In genomic region chr3:149092649-149093048, GRCm38 (mm10) we compare ENCODE assay signal across 12 mouse cellular contexts.
A peak's percentile ranks its signal among the peaks of the same experiment; 100 is the strongest.
DNase-seq lines count a peak whose midpoint lies in the region; ATAC-seq and TF ChIP-seq lines count a peak whose summit lies in the region.
"Had no signal": no experiment of that assay in that cellular context is flagged by ENCODE, and none has a peak within 500 bp of the region (broad histone marks: within the 10 kb centered on the region; RNA-seq: fewer than 3 reads in every experiment).

No protein-coding gene starts in this region.

- DNase-seq in hindbrain, embryonic 10.5 days (ENCODE audit: low spot score): peak; percentile 45
- DNase-seq in neural tube, embryonic 11.5 days (ENCODE audit: low spot score): peak; percentile 43
- DNase-seq in neural tube, embryonic 10.5 days (ENCODE audit: extremely low spot score, low spot score): no peak
- DNase-seq in hindbrain, postnatal 0 days (ENCODE audit: low spot score): peak; percentile 14
- DNase-seq in spleen, postnatal 10 days (ENCODE audit: low spot score in 2 of 2): no peak
- no peak for DNase-seq in right cerebral cortex, adult 18-20 months
- no peak for DNase-seq in ovary, adult 18-20 months (ENCODE audit: low spot score)
- DNase-seq: cerebellum, adult 11-12 months; thymus, adult 18-20 months had no signal

- H3K9me3 ChIP-seq in hindbrain, embryonic 10.5 days: no peaks in the 10 kb centered on the region
- H3K9me3 ChIP-seq in hindbrain, embryonic 16.5 days (ENCODE audit: control insufficient read depth, low read length): no peaks in the 10 kb centered on the region
- no peaks in the 10 kb centered on the region for H3K9me3 ChIP-seq in neural tube, embryonic 11.5 days (ENCODE audit: control insufficient read depth, low read length)
- H3K9me3 ChIP-seq in hindbrain, postnatal 0 days (ENCODE audit: low read length): no peaks in the 10 kb centered on the region

- peaks cover 8% of the 10 kb centered on the region; the same call in 1 of the 2 replicates for H3K27me3 ChIP-seq in hindbrain, embryonic 10.5 days (ENCODE audit: insufficient read depth, poor library complexity, severe bottlenecking)
- H3K27me3 ChIP-seq in hindbrain, embryonic 16.5 days (replicated peaks; ENCODE audit: control insufficient read depth, insufficient read depth, low read length): no peaks in the 10 kb centered on the region; the same call in 1 of the 2 replicates
- no peaks in the 10 kb centered on the region for H3K27me3 ChIP-seq in neural tube, embryonic 11.5 days (ENCODE audit: control insufficient read depth, insufficient read depth, low read length)
- no peaks in the 10 kb centered on the region for H3K27me3 ChIP-seq in hindbrain, postnatal 0 days (ENCODE audit: insufficient read depth, low read length)
- H3K27me3 ChIP-seq: CH12.LX had no signal

- 9% methylated on average over 5 of the region's 5 CpGs for WGBS in hindbrain, embryonic 10.5 days
- 6% methylated on average over 5 of the region's 5 CpGs for WGBS in hindbrain, embryonic 16.5 days
- WGBS in neural tube, embryonic 11.5 days: 2% methylated on average over 5 of the region's 5 CpGs
- WGBS in hindbrain, postnatal 0 days: 27% methylated on average over 5 of the region's 5 CpGs

- ATAC-seq in hindbrain, embryonic 16.5 days: no peak
- ATAC-seq in neural tube, embryonic 11.5 days (ENCODE audit: insufficient read depth, low FRiP score, low TSS enrichment): no peak
- no peak for ATAC-seq in hindbrain, postnatal 0 days
- ATAC-seq: activated CD4-positive, CD25-positive, alpha-beta regulatory T cell, adult 4 months had no signal

- H3K9ac ChIP-seq in hindbrain, embryonic 16.5 days (ENCODE audit: low read depth, low read length): no peak overlapping the region
- no peak overlapping the region for H3K9ac ChIP-seq in neural tube, embryonic 11.5 days (ENCODE audit: low read length)
- H3K9ac ChIP-seq in hindbrain, postnatal 0 days (replicated peaks; ENCODE audit: low read length): no peak overlapping the region

- no peak for TF ChIP-seq CTCF in hindbrain, postnatal 0 days (IDR thresholded peaks at IDR 0.05; ENCODE audit: low read depth)

- no peak overlapping the region; the same call in 1 of the 2 replicates for H3K4me2 ChIP-seq in hindbrain, embryonic 16.5 days (ENCODE audit: low read length)
- no peak overlapping the region for H3K4me2 ChIP-seq in neural tube, embryonic 11.5 days (ENCODE audit: low read depth)
- no peak overlapping the region for H3K4me2 ChIP-seq in hindbrain, postnatal 0 days (ENCODE audit: low read depth, low read length)

- no peak overlapping the region for H3K4me3 ChIP-seq in hindbrain, embryonic 10.5 days
- no peak overlapping the region for H3K4me3 ChIP-seq in hindbrain, embryonic 16.5 days (ENCODE audit: low read length)
- no peak overlapping the region for H3K4me3 ChIP-seq in neural tube, embryonic 11.5 days (ENCODE audit: low read depth, low read length)
- H3K4me3 ChIP-seq in hindbrain, postnatal 0 days (ENCODE audit: low read length): no peak overlapping the region

- H3K27ac ChIP-seq in hindbrain, embryonic 10.5 days: peak overlapping the region; percentile 66; the same call in 1 of the 2 replicates
- H3K27ac ChIP-seq in hindbrain, embryonic 16.5 days (ENCODE audit: low read depth, low read length): no peak overlapping the region
- no peak overlapping the region for H3K27ac ChIP-seq in neural tube, embryonic 11.5 days (ENCODE audit: low read depth, low read length)
- no peak overlapping the region for H3K27ac ChIP-seq in hindbrain, postnatal 0 days

- peaks cover 50% of the 10 kb centered on the region for H3K4me1 ChIP-seq in hindbrain, embryonic 10.5 days (replicated peaks)
- peaks cover 7% of the 10 kb centered on the region for H3K4me1 ChIP-seq in hindbrain, embryonic 16.5 days (ENCODE audit: control insufficient read depth, insufficient read depth, low read depth, low read length)
- peaks cover 7% of the 10 kb centered on the region; the same call in 1 of the 2 replicates for H3K4me1 ChIP-seq in neural tube, embryonic 11.5 days (ENCODE audit: control insufficient read depth, insufficient read depth, low read length)
- H3K4me1 ChIP-seq in hindbrain, postnatal 0 days (ENCODE audit: insufficient read depth, low read length): no peaks in the 10 kb centered on the region

- no peaks in the 10 kb centered on the region for H3K36me3 ChIP-seq in hindbrain, embryonic 10.5 days
- no peaks in the 10 kb centered on the region for H3K36me3 ChIP-seq in hindbrain, embryonic 16.5 days (ENCODE audit: control insufficient read depth, insufficient read depth, low read length)
- H3K36me3 ChIP-seq in neural tube, embryonic 11.5 days (ENCODE audit: control insufficient read depth, insufficient read depth, low read length): no peaks in the 10 kb centered on the region
- no peaks in the 10 kb centered on the region for H3K36me3 ChIP-seq in hindbrain, postnatal 0 days (ENCODE audit: insufficient read depth, low read length)

Comparison
In these comparisons a context has a peak if more than half of its experiments do, and no peak if none do; other contexts are left out.
1. DNase-seq: peak in hindbrain, embryonic 10.5 days (single experiment), neural tube, embryonic 11.5 days (single experiment) and hindbrain, postnatal 0 days (single experiment); none in neural tube, embryonic 10.5 days (single experiment), spleen, postnatal 10 days (0 of 2), right cerebral cortex, adult 18-20 months (single experiment) and ovary, adult 18-20 months (single experiment).